Mouse (Mus musculus) mouse embryonic stem cell (cell line): ENCODE measurements at regions not wholly inside any gene's neighbourhood (a gene's known extent, or its start where the extent isn't known, plus 50 kb on each side); places are given as distances from the start of the nearest gene placed in this dataset.

Source experiments
- in situ Hi-C, 2 experiments: fragments of 300-500 bp; cut with MboI; formaldehyde crosslinking; loops; 1 replicate in 1 of 2; 3 replicates in 1 of 2; pipeline ENCODE4 v1.14.3; 2019 to 2020; ENCODE audit warnings: low sequenced_read_pairs in 2 of 2, low pct_unique_long_range_greater_than_20kb in 1 of 2, mixed read lengths in 1 of 2; ENCODE audit not compliant: unreplicated experiment in 1 of 2

- in situ Hi-C loops = no loop called here
These were observed 428.6 kb upstream of the Tnp1 start for GRCm38 (mm10) chr1:73444216-73444890.

- in situ Hi-C loops = no loop called here
These were observed 422.7 kb upstream of the Tnp1 start for GRCm38 (mm10) chr1:73438385-73438784.

DNA sequence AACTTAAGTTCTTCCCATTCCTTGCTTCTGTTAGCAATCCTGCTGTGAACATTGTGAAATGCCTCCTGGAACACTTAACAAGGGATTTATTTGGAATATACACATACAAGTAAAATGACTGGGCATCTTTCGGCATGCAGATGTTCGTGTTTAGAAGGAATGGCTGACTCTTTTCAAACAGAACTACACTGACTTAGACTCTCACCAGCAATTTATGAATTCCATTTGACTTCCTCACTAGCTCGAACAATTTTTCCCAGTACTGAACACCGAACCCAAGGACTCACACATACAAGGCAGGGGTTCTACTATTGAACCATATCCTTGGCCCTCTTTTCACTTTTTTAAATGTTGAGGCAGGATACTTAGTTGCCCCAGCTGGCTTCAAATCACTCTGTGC is 412.4 kb upstream of the Tnp1 start:
- in situ Hi-C loops = no loop called here

DNA sequence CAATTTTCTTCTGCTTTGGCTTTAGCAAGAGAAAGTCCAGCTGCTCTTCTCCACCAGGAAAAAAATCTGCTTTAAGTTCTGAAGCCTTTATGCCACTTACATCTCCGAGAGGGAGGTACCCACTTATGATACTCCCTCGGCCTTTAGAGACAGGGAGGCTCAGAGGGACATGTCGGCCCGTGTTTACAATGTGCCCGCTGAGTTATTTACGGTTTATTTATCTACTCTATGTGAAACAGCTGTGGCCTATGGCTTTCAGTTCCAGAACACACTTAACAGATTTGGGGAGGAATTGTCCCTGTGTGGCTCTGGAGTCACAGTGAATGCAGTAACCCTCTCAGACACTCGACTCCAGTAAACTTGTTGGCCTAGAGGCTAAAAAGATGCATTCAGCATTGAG is 409.3 kb upstream of the Tnp1 start:
- in situ Hi-C loops = no loop called here

DNA sequence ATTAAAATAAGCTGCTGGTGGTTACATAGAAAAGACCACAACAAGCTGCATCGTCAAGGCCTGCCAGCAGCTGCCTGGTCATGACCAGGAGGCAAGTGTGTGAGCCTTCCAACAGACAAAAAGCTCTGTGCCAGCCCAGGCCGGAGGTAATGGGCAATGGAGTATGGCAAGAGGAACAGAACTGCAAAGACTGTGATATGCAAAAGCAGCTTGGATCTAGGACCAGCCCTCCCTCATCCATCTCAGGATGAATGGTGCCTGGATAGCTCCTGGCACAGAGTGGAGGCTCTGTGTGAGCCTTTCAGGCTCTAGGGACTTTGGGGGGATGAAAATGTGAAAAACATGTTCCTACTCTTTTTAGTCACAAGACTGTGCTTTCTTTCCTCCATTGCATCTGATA is 402.5 kb upstream of the Tnp1 start:
- in situ Hi-C loops = no loop called here

GRCm38 (mm10) chr1:73411452-73411851 is 395.7 kb upstream of the Tnp1 start:
- in situ Hi-C loops = no loop called here

DNA sequence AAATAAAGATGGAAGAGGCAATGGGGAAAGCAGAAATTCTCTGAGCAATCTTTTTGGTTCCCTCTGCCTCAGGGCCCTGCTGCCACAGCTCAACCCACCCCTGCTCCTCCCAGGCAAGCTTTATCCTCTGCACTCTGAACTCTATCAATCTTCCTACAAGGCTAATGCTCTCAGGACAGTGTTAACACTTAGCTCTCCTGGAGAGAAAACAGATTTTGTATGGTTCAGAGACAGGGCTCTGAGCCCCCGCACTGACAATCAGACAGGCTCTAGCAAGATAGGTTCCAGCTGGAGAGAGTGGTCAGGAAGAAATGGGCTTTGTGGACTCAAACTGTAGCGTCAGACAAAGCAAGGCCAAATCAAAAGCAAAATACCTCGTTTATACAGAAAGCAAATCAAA is 383.5 kb upstream of the Tnp1 start:
- in situ Hi-C loops = no loop called here

GRCm38 (mm10) chr1:73395034-73395433 is 379.3 kb upstream of the Tnp1 start:
- in situ Hi-C loops = no loop called here

DNA sequence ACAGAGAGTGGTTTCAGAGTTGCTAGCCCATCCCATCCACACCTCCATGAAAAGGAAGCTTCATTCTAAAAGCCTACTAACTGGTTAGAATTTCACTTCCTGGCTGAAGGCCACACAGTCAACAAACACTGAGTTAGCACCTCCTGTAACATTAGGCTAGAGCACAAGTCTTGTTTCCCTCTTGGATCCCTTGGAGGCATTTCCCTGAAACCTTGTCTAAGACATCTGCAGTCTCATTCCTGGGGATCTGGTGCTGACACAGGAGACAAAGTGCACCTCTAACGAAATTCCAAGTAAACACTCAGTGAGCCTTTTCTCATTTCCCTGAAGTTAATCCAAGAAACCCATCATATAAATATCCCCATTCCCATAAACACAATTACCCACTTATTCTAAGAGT is 378.8 kb upstream of the Tnp1 start:
- in situ Hi-C loops = no loop called here

- in situ Hi-C loops = no loop called here
These were observed 376.4 kb upstream of the Tnp1 start for GRCm38 (mm10) chr1:73392077-73392476.

GRCm38 (mm10) chr1:73389976-73390375 is 374.3 kb upstream of the Tnp1 start:
- in situ Hi-C loops = no loop called here

GRCm38 (mm10) chr1:73389174-73389573 is 373.5 kb upstream of the Tnp1 start:
- in situ Hi-C loops = no loop called here

DNA sequence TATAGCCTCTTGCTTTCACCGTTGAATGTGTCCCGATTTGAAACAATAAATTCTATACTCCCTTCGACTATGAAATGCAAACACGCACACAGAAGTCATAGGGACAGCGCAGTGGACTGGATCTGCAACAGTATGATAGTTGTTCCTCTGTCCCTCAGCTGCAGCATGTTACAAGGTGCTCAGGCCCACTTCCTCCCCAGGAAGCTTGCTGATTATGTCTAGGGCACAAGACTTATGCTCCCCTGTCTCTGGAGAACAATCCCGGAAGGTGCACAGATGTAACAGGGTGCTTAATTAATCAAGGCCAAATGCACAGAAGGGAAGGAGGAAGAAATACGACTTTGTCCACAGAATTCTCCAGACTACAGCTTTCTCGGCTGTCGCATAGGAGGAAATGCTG is 365.9 kb upstream of the Tnp1 start:
- in situ Hi-C loops = no loop called here

DNA sequence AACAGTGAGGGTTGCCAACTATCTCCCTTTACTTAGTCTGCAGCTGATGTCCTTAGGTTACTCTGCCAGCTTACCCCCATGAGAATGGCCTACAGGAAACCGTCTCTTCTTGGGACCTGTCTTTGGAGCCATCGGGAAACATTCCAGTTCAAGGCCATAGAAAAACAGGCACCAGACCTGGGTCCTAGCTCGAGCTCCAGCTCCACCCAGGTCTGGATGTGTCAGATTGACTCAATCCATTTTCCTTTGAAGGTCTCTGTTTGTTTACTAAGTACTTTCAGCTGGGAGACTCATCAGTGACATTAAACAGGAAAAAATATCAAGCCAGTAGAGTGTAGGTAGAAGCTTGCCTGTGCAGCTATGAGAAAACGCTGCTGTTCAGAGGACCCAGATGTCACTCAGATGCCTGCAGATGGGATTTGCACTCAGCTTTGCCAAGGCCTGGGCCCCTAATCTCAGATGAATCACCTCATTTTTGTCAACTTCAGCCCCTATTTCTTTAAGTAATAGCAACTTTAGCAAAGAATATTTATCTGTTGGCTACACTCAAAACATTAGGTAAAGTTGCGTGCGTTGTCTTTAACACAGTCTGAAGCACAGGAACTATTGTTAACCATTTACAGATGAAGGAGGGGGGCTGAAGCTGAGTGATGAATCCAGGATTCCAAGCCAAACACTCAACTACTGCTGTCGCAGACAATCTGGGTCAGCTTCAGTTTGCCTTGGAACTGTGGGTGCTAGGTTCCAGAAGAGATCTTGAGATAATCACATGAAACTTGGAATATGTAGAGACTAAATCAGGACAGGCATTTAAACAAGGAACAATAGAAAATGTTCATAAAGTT is 359.0 kb upstream of the Tnp1 start:
- in situ Hi-C loops = no loop called here

- in situ Hi-C loops = no loop called here
These were observed 352.5 kb upstream of the Tnp1 start for GRCm38 (mm10) chr1:73368222-73368621.

DNA sequence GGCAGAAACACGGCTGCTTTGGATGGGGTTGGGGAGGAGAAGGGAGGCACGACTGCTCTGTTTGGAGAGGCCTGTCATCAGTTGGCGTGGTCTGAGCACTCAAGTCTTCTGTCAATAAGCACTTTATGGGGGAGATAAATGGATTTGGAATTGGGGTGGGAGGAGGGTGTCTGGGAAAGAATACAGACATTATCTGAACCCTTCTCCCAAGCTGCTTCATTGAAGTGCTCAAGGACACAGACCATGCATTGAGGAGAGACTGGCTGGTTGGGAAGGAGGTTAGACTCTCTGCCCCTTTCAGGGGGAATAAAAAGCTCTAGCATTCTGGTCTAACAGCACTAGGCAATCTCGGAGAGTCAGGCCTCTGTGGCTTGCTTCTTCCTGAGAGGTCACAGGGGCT is 350.1 kb upstream of the Tnp1 start:
- in situ Hi-C loops = no loop called here

- in situ Hi-C loops = no loop called here
These were observed 348.6 kb upstream of the Tnp1 start for GRCm38 (mm10) chr1:73364300-73364683.

GRCm38 (mm10) chr1:73363549-73364299 is 348.0 kb upstream of the Tnp1 start:
- in situ Hi-C loops = no loop called here

DNA sequence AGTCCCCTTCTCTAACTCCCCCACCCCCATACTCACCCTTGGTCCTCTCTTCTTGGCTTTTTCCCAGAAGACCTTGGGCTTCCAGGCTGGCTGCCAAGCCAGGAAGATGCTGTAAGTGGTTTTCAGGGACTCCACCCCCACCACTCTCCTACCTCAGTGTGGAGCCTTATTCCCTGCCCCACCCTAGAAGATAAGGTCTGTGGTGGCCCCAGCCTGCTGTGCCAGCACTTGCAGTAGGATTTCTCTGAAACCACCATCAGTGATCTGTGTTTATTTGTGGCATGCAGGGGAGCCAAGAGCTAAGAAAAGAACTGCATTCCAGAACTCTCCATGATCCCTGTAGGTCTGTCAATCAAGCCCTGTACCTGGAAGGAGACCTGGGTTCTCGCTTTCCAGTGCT is 346.4 kb upstream of the Tnp1 start:
- in situ Hi-C loops = no loop called here
